Mouse (Mus musculus) left cerebral cortex, adult 9 months (tissue): ENCODE results near the gene Il11ra1.
"Not testable (repeated sequence)": the region's sequence is repeated elsewhere in the genome, so short reads cannot be mapped to it uniquely, and the experiment has no call there.

Source experiments
- DNase-seq, 2 experiments: peaks; one replicate each; pipeline ENCODE4 v3.0.0; 2022; ENCODE audit warnings: low spot score in 2 of 2

Il11ra1 gene

DNA sequence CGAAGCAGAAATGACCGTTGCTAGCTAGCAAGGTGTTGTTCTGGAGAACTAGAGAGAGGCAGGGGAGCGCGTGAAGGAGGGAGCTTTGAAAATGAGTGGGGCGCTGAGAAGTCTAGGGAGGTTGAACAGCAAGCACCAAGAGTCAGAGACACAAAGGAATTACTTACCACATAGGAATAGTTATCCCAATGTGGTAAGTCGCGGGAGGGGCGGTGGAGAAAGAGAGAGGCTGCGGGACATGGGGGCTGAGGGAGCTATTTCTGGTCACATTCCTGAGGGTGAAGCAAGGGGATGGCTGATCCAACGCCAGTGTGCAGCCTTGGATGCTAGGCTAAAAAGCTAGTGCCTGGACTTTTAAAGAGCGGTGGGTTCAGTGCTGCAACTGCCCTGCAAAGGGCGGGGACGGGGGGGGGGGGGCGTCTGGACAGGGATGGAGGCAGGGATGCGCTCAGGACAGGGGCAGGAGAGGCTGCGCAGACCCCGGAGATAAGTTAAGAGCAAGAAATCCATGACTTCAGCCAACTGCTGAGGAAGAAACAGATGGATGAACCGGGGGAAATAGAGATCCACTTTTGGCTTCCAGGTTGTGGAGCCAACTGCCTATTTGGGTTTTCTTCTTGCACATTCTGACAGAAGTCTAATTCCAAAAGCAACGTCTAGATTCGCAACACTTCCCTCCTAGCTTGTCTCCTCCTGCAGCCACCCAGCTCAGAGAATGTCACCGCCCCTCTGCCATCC is 82.1 kb downstream of the Il11ra1 start:
- DNase-seq = not testable (repeated sequence)

GRCm38 (mm10) chr4:41782711-41783110 is 82.9 kb downstream of the Il11ra1 start:
- not testable (repeated sequence) for DNase-seq

DNA sequence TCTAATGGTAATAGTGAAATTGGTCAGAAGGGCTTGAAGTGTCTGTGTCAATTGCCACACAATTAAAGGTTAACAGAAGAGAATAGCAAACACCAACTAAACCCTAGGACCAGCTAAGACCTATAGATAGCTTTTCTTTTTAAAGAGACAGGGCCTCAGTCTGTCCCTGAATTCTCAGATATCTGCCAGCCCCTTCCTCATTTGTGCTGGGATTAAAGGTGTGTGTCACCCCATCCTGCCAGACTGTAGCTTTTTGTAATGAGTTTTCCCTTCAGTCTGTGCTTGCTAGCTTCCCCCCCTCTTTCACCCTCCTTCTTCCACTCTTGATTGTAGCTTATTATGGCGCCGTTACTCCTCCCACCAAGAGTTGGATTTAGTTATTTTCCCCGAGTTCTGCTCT is 83.4 kb downstream of the Il11ra1 start:
- DNase-seq = not testable (repeated sequence)
